Mouse (Mus musculus): ENCODE measurements at regions not wholly inside any gene's neighbourhood (a gene's known extent, or its start where the extent isn't known, plus 50 kb on each side); places are given as distances from the start of the nearest gene placed in this dataset.

DNA sequence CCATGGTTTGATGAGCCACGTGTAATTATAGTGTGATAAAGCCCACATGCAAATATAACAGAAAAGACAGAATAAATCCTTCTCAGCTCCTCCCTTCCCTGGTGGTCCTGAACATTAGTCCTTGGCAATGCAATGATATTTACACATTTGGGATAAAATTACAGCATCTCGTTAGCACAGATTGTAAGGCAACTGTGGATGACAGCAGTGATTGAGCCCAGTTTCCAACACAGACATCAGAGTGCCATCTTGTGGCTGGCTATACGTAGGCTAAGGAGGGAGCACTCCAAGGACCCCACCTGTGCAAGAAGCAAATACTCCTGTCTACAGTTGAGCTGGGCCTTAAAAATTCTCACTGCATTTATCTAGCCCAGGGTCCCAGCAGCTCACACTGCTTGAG lies 84.1 kb upstream of the Ercc4 start:
- H3K27ac ChIP-seq (ENCODE audit: low read depth) = no peak overlapping the region
- H3K27me3 ChIP-seq (ENCODE audit: insufficient read depth, low read length) = no peaks in the 10 kb centered on the region
- no peak overlapping the region for H3K4me3 ChIP-seq (ENCODE audit: low read depth, low read length)
- 18% methylated on average over 3 of the region's 3 CpGs for WGBS
- no peaks in the 10 kb centered on the region for H3K9me3 ChIP-seq (ENCODE audit: low read depth, low read length)
- peak; percentile 47; the same call in 1 of the 2 replicates for ATAC-seq (ENCODE audit: insufficient read depth)
- DNase-seq = peak; percentile 69
- H3K36me3 ChIP-seq (ENCODE audit: insufficient read depth) = no peaks in the 10 kb centered on the region
- H3K4me1 ChIP-seq (ENCODE audit: insufficient read depth) = no peaks in the 10 kb centered on the region
- no peak overlapping the region for H3K9ac ChIP-seq
- H3K4me2 ChIP-seq = no peak overlapping the region
- peak; percentile 70 for TF ChIP-seq CTCF (IDR thresholded peaks at IDR 0.05; ENCODE audit: low read depth)

DNA sequence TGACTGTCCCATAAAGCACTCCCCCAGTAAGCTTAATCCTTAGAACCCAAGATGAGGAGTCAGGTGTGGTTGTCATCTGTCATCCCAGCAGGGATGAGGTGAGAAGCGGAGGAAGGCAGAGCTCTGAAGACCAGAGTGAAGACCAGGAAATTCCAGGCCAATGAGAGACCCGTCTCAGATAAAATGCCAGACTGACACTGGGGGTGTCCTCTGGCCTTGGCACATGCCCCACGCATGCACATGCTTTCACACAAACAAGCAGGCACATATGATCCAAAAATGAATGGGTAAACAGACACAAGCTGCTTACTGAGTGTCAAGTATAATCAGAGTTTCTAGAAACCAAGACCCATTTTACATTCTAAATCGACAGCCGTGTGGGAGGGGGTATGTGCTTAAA lies 75.3 kb upstream of the Ercc4 start:
- TF ChIP-seq CTCF (IDR thresholded peaks at IDR 0.05; ENCODE audit: low read depth) = no peak
- ATAC-seq (ENCODE audit: insufficient read depth) (no peak), DNase-seq (no peak)
- H3K27ac ChIP-seq (ENCODE audit: low read depth) = no peak overlapping the region
- no peaks in the 10 kb centered on the region for H3K9me3 ChIP-seq (ENCODE audit: low read depth, low read length)
- no peaks in the 10 kb centered on the region for H3K27me3 ChIP-seq (ENCODE audit: insufficient read depth, low read length)
- H3K4me3 ChIP-seq (ENCODE audit: low read depth, low read length) = no peak overlapping the region
- no peak overlapping the region for H3K9ac ChIP-seq
- H3K36me3 ChIP-seq (ENCODE audit: insufficient read depth) = no peaks in the 10 kb centered on the region
- 78% methylated on average over 5 of the region's 5 CpGs for WGBS
- H3K4me2 ChIP-seq = no peak overlapping the region
- H3K4me1 ChIP-seq (ENCODE audit: insufficient read depth) = no peaks in the 10 kb centered on the region

DNA sequence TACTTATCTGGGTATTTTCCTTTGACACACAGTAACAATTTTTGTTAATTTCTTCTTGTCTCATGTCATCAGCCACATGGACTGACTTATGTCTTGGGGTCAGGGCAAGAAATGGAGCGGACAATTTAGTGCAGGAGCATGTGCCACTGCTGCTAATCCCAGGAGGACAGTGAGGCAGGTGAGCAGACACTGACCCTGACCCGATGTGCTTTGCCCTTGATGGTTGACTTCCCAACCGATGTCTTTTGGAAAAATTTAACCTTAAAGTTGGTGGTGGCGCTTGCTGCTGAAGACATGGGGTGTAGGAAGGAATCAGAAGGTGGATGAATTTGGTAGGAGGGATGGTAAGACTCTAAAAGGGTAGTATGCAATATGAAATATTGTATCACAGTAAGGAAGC lies 72.9 kb upstream of the Ercc4 start:
- Histone ChIP-seq H3K27me3 (ENCODE audit: insufficient read depth, low read length) (no peaks in the 10 kb centered on the region), H3K36me3 (ENCODE audit: insufficient read depth) (no peaks in the 10 kb centered on the region), H3K9me3 (ENCODE audit: low read depth, low read length) (no peaks in the 10 kb centered on the region), H3K4me3 (ENCODE audit: low read depth, low read length) (no peak overlapping the region), H3K27ac (ENCODE audit: low read depth) (no peak overlapping the region), H3K4me2 (no peak overlapping the region), H3K4me1 (ENCODE audit: insufficient read depth) (no peaks in the 10 kb centered on the region), H3K9ac (no peak overlapping the region)
- DNase-seq (no peak), ATAC-seq (ENCODE audit: insufficient read depth) (no peak)
- no peak for TF ChIP-seq CTCF (IDR thresholded peaks at IDR 0.05; ENCODE audit: low read depth)
- 87% methylated on average over 4 of the region's 4 CpGs for WGBS

DNA sequence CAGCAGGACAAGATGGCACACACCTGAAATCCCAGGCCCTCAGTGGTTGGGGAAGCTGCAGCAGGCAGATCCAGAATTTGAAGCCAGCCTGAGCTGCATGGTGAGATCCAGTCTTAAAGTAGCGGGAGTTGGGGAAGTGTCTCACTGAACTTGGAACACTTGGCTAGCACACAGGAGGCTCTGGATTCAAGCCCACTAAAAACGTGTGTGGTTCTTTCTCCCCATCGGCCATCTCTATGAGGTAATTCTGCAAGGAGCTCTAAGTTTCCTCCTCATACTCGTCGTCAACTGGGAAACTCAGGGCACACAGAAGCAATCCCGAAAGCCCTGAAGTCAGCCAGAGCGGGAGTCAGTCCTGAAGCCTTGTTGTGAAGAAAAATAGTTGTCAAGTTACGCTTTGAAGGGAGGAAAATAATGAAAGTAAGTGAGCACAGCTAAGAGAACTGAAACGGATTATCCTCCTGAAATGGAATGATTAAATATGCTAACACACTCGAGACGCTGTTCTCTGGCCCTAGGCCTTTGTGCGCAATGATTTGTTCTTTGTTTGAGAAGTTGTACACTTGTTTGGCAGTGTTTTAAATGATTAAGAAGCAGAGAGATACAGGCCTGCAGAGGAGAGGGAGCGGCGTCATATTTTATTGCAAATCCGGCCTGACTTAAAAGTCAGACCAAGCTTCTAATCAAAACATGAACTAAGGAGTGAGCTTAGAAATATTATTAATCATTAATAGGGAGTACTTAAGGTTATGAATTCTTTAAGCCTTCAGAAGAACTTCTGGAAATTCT lies 69.0 kb upstream of the Ercc4 start:
- peak; percentile 45; the same call in 1 of the 2 replicates for ATAC-seq (ENCODE audit: insufficient read depth)

DNA sequence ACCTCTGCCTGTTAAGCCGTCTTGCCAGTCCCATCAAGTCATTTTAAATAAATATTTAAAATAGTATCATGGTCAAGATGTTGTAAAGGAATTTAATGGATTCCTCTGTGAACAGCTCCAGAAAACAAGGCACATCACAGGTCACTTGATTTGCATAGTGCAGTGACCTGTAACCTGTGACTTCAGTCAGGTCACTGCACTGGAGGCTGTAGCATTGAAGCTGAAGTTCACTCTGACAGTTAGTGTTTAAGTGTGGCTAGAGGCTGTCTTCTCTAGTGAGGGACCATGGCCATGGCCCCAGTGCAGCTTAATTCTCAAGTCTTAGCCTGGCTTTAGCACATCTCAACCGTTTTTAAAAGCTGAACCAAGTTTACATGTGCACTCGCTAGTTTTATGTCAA lies 68.1 kb upstream of the Ercc4 start:
- no peak overlapping the region for H3K4me2 ChIP-seq
- H3K27me3 ChIP-seq (ENCODE audit: insufficient read depth, low read length) = no peaks in the 10 kb centered on the region
- TF ChIP-seq CTCF (IDR thresholded peaks at IDR 0.05; ENCODE audit: low read depth) = no peak
- H3K27ac ChIP-seq (ENCODE audit: low read depth) = no peak overlapping the region
- no peaks in the 10 kb centered on the region for H3K9me3 ChIP-seq (ENCODE audit: low read depth, low read length)
- no peak overlapping the region for H3K4me3 ChIP-seq (ENCODE audit: low read depth, low read length)
- WGBS = 52% methylated on average over 3 of the region's 3 CpGs
- no peaks in the 10 kb centered on the region for H3K36me3 ChIP-seq (ENCODE audit: insufficient read depth)
- DNase-seq (no peak), ATAC-seq (ENCODE audit: insufficient read depth) (no peak)
- no peaks in the 10 kb centered on the region for H3K4me1 ChIP-seq (ENCODE audit: insufficient read depth)
- no peak overlapping the region for H3K9ac ChIP-seq

More for the DNA sequence above, 69.0 kb upstream of the Ercc4 start:
- H3K27ac ChIP-seq (ENCODE audit: low read depth) = peak overlapping the region; percentile 75
- no peak overlapping the region for H3K4me3 ChIP-seq (ENCODE audit: low read depth, low read length)
- no peaks in the 10 kb centered on the region for H3K4me1 ChIP-seq (ENCODE audit: insufficient read depth)
- no peak overlapping the region for H3K9ac ChIP-seq
- H3K36me3 ChIP-seq (ENCODE audit: insufficient read depth) = no peaks in the 10 kb centered on the region
- no peak for TF ChIP-seq CTCF (IDR thresholded peaks at IDR 0.05; ENCODE audit: low read depth)
- no peaks in the 10 kb centered on the region for H3K27me3 ChIP-seq (ENCODE audit: insufficient read depth, low read length)
- peak; percentile 57 for DNase-seq
- WGBS = 27% methylated on average over 15 of the region's 15 CpGs
- no peaks in the 10 kb centered on the region for H3K9me3 ChIP-seq (ENCODE audit: low read depth, low read length)
- 0 out of 2 replicates have a peak overlapping the region, but pooled peaks have one; percentile 20 for H3K4me2 ChIP-seq

DNA sequence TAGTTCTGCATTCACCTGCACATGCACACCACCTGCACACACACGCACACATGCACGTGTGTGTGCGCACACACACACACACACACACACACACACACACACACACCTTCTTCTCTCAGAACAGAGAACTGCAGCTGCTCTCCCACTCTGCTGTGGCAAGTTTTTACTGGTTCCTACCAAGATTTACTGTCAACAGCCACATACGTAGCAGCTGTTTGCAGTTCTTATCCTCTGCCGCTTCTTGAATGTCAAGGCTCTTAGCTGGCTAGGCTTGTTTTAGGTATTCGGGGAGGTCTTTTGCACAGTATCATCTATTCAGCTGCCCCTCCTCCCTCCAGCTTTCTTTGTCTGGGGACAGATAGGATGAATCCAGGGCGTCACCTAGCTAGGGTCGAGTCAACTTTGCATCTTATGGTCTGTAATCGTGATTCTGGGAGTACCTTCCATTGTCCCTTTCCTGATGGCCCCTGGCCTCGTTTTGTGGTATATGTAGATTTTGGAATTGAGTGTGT lies 64.3 kb upstream of the Ercc4 start:
- 60% methylated on average over 10 of the region's 10 CpGs for WGBS

DNA sequence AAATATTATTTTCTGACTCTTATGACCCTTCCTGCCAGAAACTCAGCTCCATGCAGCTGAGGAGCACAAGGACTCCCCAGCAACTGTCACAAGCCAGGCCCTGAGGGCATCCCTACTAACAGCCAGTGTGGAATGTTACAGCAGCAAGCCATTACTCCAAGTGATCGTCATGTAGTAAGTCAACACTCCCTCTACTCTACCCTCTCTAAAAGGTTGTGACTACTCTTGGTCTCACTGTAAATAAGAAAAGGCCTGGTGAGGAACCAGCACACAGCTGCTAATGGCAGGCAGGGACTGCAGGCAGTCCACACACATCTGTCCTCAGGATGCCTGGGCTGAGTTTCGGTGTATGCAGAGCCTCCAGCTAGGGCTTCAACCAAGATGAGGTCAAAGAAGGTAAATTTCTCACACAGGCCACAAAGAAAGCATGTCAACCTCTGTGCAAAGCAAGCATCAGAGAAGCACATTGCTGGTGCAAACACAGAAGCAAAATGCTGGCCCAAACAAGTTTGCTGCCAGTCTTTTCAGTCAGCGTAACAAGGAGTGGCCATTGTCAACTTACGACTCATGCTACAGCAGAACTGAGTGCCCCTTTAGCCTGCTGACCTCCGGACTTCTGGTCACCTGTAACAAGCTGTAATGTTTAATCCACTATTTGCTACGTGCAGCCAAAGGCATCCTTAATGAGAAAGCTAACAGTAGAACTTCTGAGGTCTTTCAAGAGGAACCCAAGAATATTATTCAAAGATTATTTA lies 62.9 kb upstream of the Ercc4 start:
- Histone ChIP-seq H3K9me3 (ENCODE audit: low read depth, low read length) (no peaks in the 10 kb centered on the region), H3K27me3 (ENCODE audit: insufficient read depth, low read length) (no peaks in the 10 kb centered on the region), H3K27ac (ENCODE audit: low read depth) (no peak overlapping the region), H3K36me3 (ENCODE audit: insufficient read depth) (no peaks in the 10 kb centered on the region), H3K4me3 (ENCODE audit: low read depth, low read length) (no peak overlapping the region), H3K4me2 (no peak overlapping the region), H3K4me1 (ENCODE audit: insufficient read depth) (no peaks in the 10 kb centered on the region), H3K9ac (no peak overlapping the region)
- DNase-seq (no peak), ATAC-seq (ENCODE audit: insufficient read depth) (no peak)
- WGBS = 63% methylated on average over 6 of the region's 6 CpGs
- no peak for TF ChIP-seq CTCF (IDR thresholded peaks at IDR 0.05; ENCODE audit: low read depth)

More for the DNA sequence above, 64.3 kb upstream of the Ercc4 start:
- Histone ChIP-seq H3K27ac (ENCODE audit: low read depth) (no peak overlapping the region), H3K9ac (no peak overlapping the region), H3K36me3 (ENCODE audit: insufficient read depth) (no peaks in the 10 kb centered on the region), H3K27me3 (ENCODE audit: insufficient read depth, low read length) (no peaks in the 10 kb centered on the region), H3K4me3 (ENCODE audit: low read depth, low read length) (no peak overlapping the region), H3K4me2 (no peak overlapping the region), H3K9me3 (ENCODE audit: low read depth, low read length) (no peaks in the 10 kb centered on the region), H3K4me1 (ENCODE audit: insufficient read depth) (no peaks in the 10 kb centered on the region)
- no peak for TF ChIP-seq CTCF (IDR thresholded peaks at IDR 0.05; ENCODE audit: low read depth)
- DNase-seq = no peak
- no peak for ATAC-seq (ENCODE audit: insufficient read depth)

Measured in lung, embryonic 14.5 days (tissue).